Mouse (Mus musculus): ENCODE data around the gene Hs6st1.

Gene Hs6st1

GRCm38 (mm10) chr1:36065761-36066150 is 2.4 kb upstream of the Hs6st1 start:
- DNase-seq = peak in 1 of 2 experiments; percentile 1

GRCm38 (mm10) chr1:36066216-36066980 is 1.8 kb upstream of the Hs6st1 start:
- DNase-seq = peak in 1 of 2 experiments; percentile 2

- peak in 1 of 2 experiments; percentile 1 for DNase-seq
Measured at GRCm38 (mm10) chr1:36067201-36067600, 999 bp upstream of the Hs6st1 start.

GRCm38 (mm10) chr1:36067611-36068010 is 589 bp upstream of the Hs6st1 start:
- DNase-seq = no peak

- DNase-seq = peak; percentile 64 to 74
Measured at GRCm38 (mm10) chr1:36068531-36069120, 426 bp downstream of the Hs6st1 start.

GRCm38 (mm10) chr1:36069291-36069771 is 1.1 kb downstream of the Hs6st1 start:
- DNase-seq = peak; percentile 68 to 85

- no peak for DNase-seq
Measured at GRCm38 (mm10) chr1:36070190-36070589, 2.0 kb downstream of the Hs6st1 start.

- DNase-seq = no peak
Measured at GRCm38 (mm10) chr1:36070740-36071139, 2.5 kb downstream of the Hs6st1 start.

GRCm38 (mm10) chr1:36071176-36071575 is 3.0 kb downstream of the Hs6st1 start:
- peak in 1 of 2 experiments; percentile 20 for DNase-seq

GRCm38 (mm10) chr1:36071611-36072010 is 3.4 kb downstream of the Hs6st1 start:
- no peak for DNase-seq

GRCm38 (mm10) chr1:36072588-36073556 is 4.7 kb downstream of the Hs6st1 start:
- DNase-seq = no peak

- DNase-seq = no peak
Measured at GRCm38 (mm10) chr1:36073566-36073965, 5.4 kb downstream of the Hs6st1 start.

- no peak for DNase-seq
Measured at GRCm38 (mm10) chr1:36074197-36074596, 6.0 kb downstream of the Hs6st1 start.

- DNase-seq = no peak
Measured at GRCm38 (mm10) chr1:36074968-36075367, 6.8 kb downstream of the Hs6st1 start.

GRCm38 (mm10) chr1:36075652-36076051 is 7.5 kb downstream of the Hs6st1 start:
- DNase-seq = no peak

GRCm38 (mm10) chr1:36077084-36077483 is 8.9 kb downstream of the Hs6st1 start:
- no peak for DNase-seq

- DNase-seq = no peak
Measured at GRCm38 (mm10) chr1:36078250-36078649, 10.1 kb downstream of the Hs6st1 start.

GRCm38 (mm10) chr1:36079679-36080078 is 11.5 kb downstream of the Hs6st1 start:
- no peak for DNase-seq

GRCm38 (mm10) chr1:36080974-36081373 is 12.8 kb downstream of the Hs6st1 start:
- DNase-seq = no peak

- no peak for DNase-seq
Measured at GRCm38 (mm10) chr1:36082184-36082583, 14.0 kb downstream of the Hs6st1 start.

GRCm38 (mm10) chr1:36083554-36083953 is 15.4 kb downstream of the Hs6st1 start:
- no peak for DNase-seq

GRCm38 (mm10) chr1:36085069-36085468 is 16.9 kb downstream of the Hs6st1 start:
- no peak for DNase-seq

- DNase-seq = peak; percentile 46 to 72
Measured at GRCm38 (mm10) chr1:36088367-36088766, 20.2 kb downstream of the Hs6st1 start.

Measured in thymus, postnatal 36 days (tissue).